Mouse (Mus musculus) adrenal gland (tissue): ENCODE results near the gene Uhmk1.
"Not testable (repeated sequence)": the region's sequence is repeated elsewhere in the genome, so short reads cannot be mapped to it uniquely, and the experiment has no call there.

Experiments
- intact Hi-C: fragments of 180-260 bp; cut with DNase I; formaldehyde crosslinking; loops from one replicate; pipeline ENCODE4 v1.15.1; 2025
- long read RNA-seq, 2 experiments: library from polyadenylated mRNA; unstranded; transcript quantifications; one replicate each; pipeline ENCODE4 v2.0.0; 2020; ENCODE audit warnings: borderline replicate concordance in 1 of 2; ENCODE audit not compliant: insufficient replicate concordance in 1 of 2

Gene Uhmk1
- long read RNA-seq, experiment 1, full-length matches to known transcripts = 2 of 13 reads
- long read RNA-seq, experiment 1, partial matches to known transcripts = 1 of 13 reads
- long read RNA-seq, experiment 1, other reads (novel, unspliced or antisense) = 10 of 13 reads
- long read RNA-seq, experiment 2, full-length matches to known transcripts = 4 of 11 reads
- long read RNA-seq, experiment 2, partial matches to known transcripts = 0 of 11 reads
- long read RNA-seq, experiment 2, other reads (novel, unspliced or antisense) = 7 of 11 reads

GRCm38 (mm10) chr1:170214757-170215522 is at the start of gene Uhmk1:
Uhmk1 (minus strand) TSS chr1:170215397.
- intact Hi-C loops = loop anchor here (5.0 kb wide), 1 partner anchor 397 kb away; no protein-coding TSS in a partner anchor

GRCm38 (mm10) chr1:170255560-170255910 is 40.3 kb upstream of the Uhmk1 start:
- intact Hi-C loops = no loop called here

GRCm38 (mm10) chr1:170254893-170255559 is 39.8 kb upstream of the Uhmk1 start:
- intact Hi-C loops = no loop called here

- intact Hi-C loops = no loop called here
These were observed 29.8 kb upstream of the Uhmk1 start for GRCm38 (mm10) chr1:170245016-170245415.

DNA sequence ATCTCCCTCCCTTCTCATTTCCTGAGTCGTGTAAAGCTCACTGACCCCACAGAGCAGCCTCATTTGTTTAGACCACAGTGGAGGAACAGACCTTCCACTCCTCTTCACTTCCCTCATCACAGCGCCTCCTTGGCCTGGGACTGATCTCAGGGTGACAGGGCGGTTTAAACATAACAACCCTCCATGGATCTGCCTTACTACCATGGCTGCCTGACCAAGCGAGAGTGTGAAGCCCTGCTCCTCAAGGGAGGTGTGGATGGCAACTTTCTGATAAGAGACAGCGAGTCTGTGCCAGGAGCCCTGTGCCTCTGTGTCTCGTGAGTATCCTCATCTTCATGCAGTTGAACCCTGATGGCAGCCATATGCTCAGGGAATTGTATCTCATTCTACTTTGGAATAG is 17.5 kb upstream of the Uhmk1 start, which contains the start of gene Sh2d1b2:
Gene Sh2d1b2, plus strand, starts transcription at position 62 of the 400 bp plus-strand sequence.
- intact Hi-C loops = not testable (repeated sequence)

DNA sequence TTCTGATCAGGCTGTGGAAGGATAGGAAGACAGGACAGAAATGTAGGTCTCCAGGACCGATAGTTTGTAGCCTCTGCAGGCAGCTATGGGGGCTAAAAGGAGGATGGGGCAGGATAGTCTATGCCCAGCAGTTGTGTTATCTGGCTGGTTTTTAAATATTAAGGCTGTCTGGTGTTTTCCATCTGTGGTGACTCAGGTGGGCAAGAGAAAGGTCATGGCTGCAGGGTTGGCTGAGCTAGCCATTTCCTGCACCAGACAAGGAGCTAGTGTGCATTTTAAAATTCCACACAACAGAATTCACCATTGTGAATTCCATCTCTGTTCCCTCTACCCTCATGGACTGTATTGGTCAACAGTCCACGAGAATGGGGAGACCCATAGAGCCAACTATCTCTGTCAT is 8.1 kb upstream of the Uhmk1 start:
- intact Hi-C loops = no loop called here

- intact Hi-C loops = no loop called here
These were observed 5.2 kb upstream of the Uhmk1 start for GRCm38 (mm10) chr1:170220351-170220750.

GRCm38 (mm10) chr1:170218091-170218884 is 3.1 kb upstream of the Uhmk1 start:
- intact Hi-C loops = loop anchor here (5.0 kb wide), 1 partner anchor 394 kb away; no protein-coding TSS in a partner anchor

DNA sequence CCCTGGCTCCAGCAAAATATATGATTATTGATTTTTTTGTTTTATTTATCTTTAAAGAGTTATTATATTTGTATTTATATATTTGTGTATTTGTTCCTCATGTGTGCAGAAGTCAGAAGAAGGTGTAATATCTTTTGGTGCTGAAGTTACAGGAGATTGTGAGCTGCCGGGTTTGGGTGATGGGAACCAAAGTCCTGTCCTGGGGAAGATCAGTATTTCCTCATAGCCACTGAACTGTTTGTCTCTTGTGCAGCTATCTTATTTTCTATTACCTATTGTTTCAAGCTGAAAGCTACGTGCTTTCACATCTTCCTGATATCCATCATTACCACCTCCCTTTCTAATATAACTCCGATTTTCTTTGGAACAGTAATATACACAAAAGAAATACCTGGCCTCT is 393 bp upstream of the Uhmk1 start:
- intact Hi-C loops = loop anchor here (5.0 kb wide), 1 partner anchor 397 kb away; no protein-coding TSS in a partner anchor

DNA sequence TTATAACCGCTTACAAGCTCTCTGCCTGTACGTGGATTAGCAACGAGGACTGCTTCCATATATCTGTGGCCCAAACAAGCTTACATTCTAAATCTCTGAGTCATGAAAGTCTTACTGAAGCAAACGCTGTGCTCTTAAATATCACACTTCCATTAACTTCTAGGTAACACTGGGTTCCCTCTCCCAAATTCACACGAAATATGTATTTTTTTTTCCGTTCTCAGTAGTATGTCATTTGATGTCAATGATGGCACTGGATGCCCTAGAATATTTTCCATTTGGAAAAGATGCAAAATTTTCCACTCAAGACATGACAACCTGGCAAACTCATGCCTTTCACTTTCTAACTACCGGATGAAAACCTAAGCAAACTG is 827 bp downstream of the Uhmk1 start:
- intact Hi-C loops = no loop called here

GRCm38 (mm10) chr1:170213181-170213879 is 1.9 kb downstream of the Uhmk1 start:
- intact Hi-C loops = no loop called here

DNA sequence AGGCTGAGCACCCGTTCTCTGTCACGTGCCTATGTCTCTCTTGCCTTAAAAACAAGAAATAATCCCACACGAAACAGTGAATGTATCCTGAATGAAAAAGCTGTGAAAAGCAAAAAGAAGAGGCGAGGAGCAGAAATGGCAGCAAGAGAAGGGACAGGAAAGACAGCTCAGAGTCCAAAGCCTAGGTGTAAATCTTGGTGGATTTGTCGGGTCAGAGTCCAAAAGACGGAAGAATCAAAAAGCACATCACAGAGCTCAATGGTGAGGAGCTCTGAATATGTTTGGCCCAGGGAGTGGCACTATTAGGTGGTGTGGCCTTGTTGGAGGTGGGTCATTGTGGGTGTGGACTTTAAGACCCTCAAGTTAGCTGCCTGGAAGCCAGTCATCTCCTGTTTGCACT is 8.8 kb downstream of the Uhmk1 start:
- intact Hi-C loops = no loop called here

DNA sequence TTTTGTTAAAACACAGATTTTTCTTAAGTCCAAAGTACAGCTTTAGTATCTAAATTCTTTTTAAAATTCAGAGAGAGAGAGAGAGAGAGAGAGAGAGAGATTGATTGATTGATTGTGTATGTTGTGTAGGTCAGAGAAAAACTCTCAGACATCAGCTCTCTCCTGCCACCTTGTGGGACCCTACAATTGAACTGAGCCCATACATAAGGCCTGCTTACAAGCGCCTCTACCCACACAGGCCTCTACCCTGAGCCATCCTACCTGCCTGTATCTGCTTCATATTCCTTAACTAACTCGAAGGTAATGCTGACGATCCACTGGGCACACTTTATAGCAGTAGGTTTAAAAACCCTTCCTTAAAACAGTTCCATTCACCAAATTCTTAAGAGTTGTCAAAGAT is 14.8 kb downstream of the Uhmk1 start:
- intact Hi-C loops = no loop called here

DNA sequence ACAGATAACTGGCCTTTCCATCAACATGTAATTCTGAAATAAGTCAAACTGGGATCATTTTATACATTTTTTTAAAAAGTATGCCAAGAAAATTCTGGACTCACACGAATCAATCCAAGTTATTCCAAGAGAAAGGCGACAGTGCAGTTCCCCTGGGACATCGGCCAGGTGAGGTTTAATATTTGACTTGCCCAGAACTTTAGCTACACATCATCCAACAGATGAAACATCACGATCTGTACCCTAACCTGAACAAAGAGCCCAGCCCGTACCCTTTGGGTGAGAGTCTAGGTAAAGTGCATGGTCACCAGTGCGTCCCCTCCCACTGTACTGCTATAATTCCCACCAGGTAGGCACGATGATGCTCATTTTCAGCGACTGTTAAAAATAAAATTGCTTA is 19.0 kb downstream of the Uhmk1 start:
- intact Hi-C loops = no loop called here

DNA sequence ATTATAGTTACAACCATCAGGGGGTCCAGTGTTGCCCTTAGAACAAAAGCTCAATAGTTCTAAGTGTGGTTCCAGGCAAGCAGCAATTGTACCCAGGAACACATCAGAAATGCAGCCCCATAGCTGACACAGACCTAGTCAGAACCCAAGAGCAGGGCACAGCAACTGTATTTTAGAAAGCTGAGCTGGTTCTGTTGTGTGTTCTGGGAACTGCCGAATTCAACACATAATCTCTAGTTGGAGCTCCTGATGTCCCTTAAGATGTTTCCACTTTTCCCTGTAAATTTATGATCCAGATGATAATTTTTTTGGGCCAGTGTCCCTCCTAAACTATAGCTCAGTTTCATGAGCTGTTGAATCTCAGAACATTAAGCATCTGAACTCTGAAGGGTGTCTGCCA is 23.3 kb downstream of the Uhmk1 start:
- intact Hi-C loops = no loop called here

DNA sequence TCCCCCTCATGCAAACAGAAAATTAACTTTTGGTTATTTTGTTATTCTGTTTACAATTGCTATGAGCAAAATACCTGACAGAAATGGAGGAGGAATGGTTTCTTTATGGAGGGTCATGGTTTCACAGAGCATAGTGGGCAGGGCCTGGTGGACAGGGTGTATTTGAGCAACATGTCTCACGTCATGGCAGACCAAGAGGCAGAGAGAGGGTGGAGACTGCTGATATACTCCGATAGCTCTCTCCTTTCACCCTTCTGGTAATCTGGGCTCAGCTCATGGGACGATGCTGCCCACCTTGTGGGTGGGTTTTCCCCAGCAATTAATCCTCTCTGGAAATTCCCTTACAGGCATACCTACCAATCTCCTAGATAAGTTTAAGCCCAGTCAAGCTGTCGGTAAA is 25.0 kb downstream of the Uhmk1 start:
- intact Hi-C loops = no loop called here

- intact Hi-C loops = no loop called here
These were observed 26.6 kb downstream of the Uhmk1 start for GRCm38 (mm10) chr1:170188601-170189000.

- intact Hi-C loops = no loop called here
These were observed 28.7 kb downstream of the Uhmk1 start for GRCm38 (mm10) chr1:170186531-170186930.

GRCm38 (mm10) chr1:170185137-170185536 is 30.1 kb downstream of the Uhmk1 start:
- intact Hi-C loops = no loop called here

DNA sequence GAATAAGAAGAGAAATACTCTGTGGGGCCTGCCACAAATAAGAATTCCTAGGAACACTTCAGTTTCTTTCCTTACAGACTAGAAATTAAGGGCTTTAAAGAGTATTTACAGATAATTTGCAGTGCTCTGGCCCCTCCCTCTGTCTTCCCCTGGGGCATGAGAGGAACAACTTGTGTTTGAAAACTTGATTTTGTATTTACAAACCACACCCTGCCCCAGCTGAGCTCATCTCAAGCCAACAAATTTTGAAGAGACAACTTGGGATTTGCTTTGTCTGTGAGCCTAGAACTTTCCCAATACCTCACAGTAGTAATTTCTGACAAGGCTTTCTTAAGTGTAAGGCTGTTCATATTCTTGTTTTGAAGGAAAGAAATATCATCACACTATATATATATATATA is 32.5 kb downstream of the Uhmk1 start:
- intact Hi-C loops = no loop called here
